In the genomic region with DNA sequence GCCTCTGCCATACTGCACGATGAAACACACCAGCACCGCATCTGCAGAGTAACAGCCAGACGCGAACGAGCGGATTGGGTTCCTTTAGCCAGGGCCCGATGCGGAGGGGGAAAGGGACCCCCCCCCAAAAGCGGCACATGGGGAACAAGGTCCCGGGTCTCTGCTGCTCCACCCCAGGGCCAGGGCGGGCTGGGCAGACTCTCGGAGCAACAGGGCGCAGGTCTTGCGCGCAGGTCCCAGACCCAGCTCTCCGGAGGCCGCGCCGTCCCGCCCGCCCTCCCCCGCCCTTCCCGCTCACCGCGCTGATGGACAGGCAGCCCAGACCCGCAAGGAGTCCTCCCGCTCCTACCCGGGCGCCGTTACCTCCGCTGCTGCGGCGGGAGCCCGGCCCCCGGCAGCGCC, we compare ENCODE assay signal across 8 mouse cellular contexts. TPM values are rescaled to one million over a fixed set of nuclear protein-coding genes. Genes with fewer than 3 reads are reported as not detected.
DNase-seq lines count a peak whose midpoint lies in the region; ATAC-seq and TF ChIP-seq lines count a peak whose summit lies in the region.

No protein-coding gene starts in this region.

- 2% methylated on average over 31 of the region's 36 CpGs for WGBS in lung, embryonic 14.5 days
- 1% methylated on average over 30 of the region's 36 CpGs for WGBS in forebrain, embryonic 12.5 days
- under 1% methylated on average over 36 of the region's 36 CpGs for WGBS in liver, adult 2 months
- WGBS in stomach, postnatal 0 days = under 1% methylated on average over 32 of the region's 36 CpGs

- H3K79me2 ChIP-seq in liver, adult 2 months (ENCODE audit: control insufficient read depth, insufficient read depth, low read length) = no peaks in the 10 kb centered on the region

- ATAC-seq in lung, embryonic 14.5 days (ENCODE audit: insufficient read depth) = peak; percentile 86
- peak; percentile 89 for ATAC-seq in forebrain, embryonic 12.5 days (ENCODE audit: low FRiP score)
- ATAC-seq in stomach, postnatal 0 days (ENCODE audit: low FRiP score, low TSS enrichment) = peak; percentile 76

- H3K27ac ChIP-seq in lung, embryonic 14.5 days (ENCODE audit: low read depth) = peak overlapping the region; percentile 42
- H3K27ac ChIP-seq in brown adipose tissue, adult 24 weeks (replicated peaks; ENCODE audit: low read depth, low read length) = no peak overlapping the region
- H3K27ac ChIP-seq in forebrain, embryonic 12.5 days = peak overlapping the region; percentile 91
- no peak overlapping the region for H3K27ac ChIP-seq in liver, adult 2 months (replicated peaks; ENCODE audit: insufficient read depth, low read depth, low read length)
- H3K27ac ChIP-seq in stomach, postnatal 0 days (replicated peaks) = no peak overlapping the region

- H3K4me2 ChIP-seq in lung, embryonic 14.5 days = peak overlapping the region; percentile 95
- peak overlapping the region; percentile 66 for H3K4me2 ChIP-seq in forebrain, embryonic 12.5 days
- H3K4me2 ChIP-seq in stomach, postnatal 0 days (replicated peaks; ENCODE audit: low read depth) = peak overlapping the region; percentile 95

- H3K27me3 ChIP-seq in lung, embryonic 14.5 days (ENCODE audit: insufficient read depth, low read length) = 0 out of 2 replicates have a peak, but pooled peaks cover 5% of the 10 kb centered on the region
- 0 out of 2 replicates have a peak, but pooled peaks cover 4% of the 10 kb centered on the region for H3K27me3 ChIP-seq in forebrain, embryonic 12.5 days
- no peaks in the 10 kb centered on the region for H3K27me3 ChIP-seq in liver, adult 2 months (ENCODE audit: control insufficient read depth, insufficient read depth, low read length)
- H3K27me3 ChIP-seq in stomach, postnatal 0 days (ENCODE audit: control insufficient read depth, insufficient read depth, low read length) = no peaks in the 10 kb centered on the region

- H3K9ac ChIP-seq in lung, embryonic 14.5 days = peak overlapping the region; percentile 68
- H3K9ac ChIP-seq in forebrain, embryonic 12.5 days = peak overlapping the region; percentile 87
- H3K9ac ChIP-seq in liver, adult 2 months (ENCODE audit: low read depth, low read length) = peak overlapping the region; percentile 78
- peak overlapping the region; percentile 64 for H3K9ac ChIP-seq in stomach, postnatal 0 days (ENCODE audit: low read length)

- TF ChIP-seq POLR2A in liver, adult 2 months (IDR thresholded peaks at IDR 0.05; ENCODE audit: extremely low read depth, insufficient read depth, low read length) = no peak

- peak overlapping the region; percentile 79 for H3K4me3 ChIP-seq in lung, embryonic 14.5 days (ENCODE audit: low read depth, low read length)
- H3K4me3 ChIP-seq in brown adipose tissue, adult 24 weeks (ENCODE audit: insufficient read depth, low read depth, low read length) = peak overlapping the region; percentile 65
- peak overlapping the region; percentile 81 for H3K4me3 ChIP-seq in forebrain, embryonic 12.5 days (replicated peaks)
- H3K4me3 ChIP-seq in liver, adult 2 months (ENCODE audit: insufficient read depth, low read depth, low read length) = peak overlapping the region; percentile 86
- peak overlapping the region; percentile 73 for H3K4me3 ChIP-seq in stomach, postnatal 0 days (ENCODE audit: low read depth, low read length)

- no peak for DNase-seq in lung, embryonic 14.5 days
- no peak for DNase-seq in lung, postnatal 4 days
- DNase-seq in liver, adult 2 months (ENCODE audit: extremely low read depth, low read depth, low spot score) = no peak
- no peak for DNase-seq in stomach, postnatal 0 days (ENCODE audit: low spot score)
- DNase-seq in urinary bladder, postnatal 14 days (ENCODE audit: low spot score) = no peak
- no peak for DNase-seq in gastrocnemius, postnatal 10 days

- TF ChIP-seq CTCF in lung, embryonic 14.5 days (IDR thresholded peaks at IDR 0.05; ENCODE audit: low read depth) = no peak
- no peak for TF ChIP-seq CTCF in liver, adult 2 months (IDR thresholded peaks at IDR 0.05; ENCODE audit: low read depth, low read length)
- no peak for TF ChIP-seq CTCF in stomach, postnatal 0 days (IDR thresholded peaks at IDR 0.05; ENCODE audit: low read depth)

- no peaks in the 10 kb centered on the region for H3K36me3 ChIP-seq in lung, embryonic 14.5 days (ENCODE audit: insufficient read depth)
- H3K36me3 ChIP-seq in forebrain, embryonic 12.5 days (replicated peaks) = peaks cover 4% of the 10 kb centered on the region
- H3K36me3 ChIP-seq in liver, adult 2 months (ENCODE audit: control insufficient read depth, insufficient read depth, low read length) = no peaks in the 10 kb centered on the region
- no peaks in the 10 kb centered on the region for H3K36me3 ChIP-seq in stomach, postnatal 0 days (ENCODE audit: control insufficient read depth, insufficient read depth, low read length)

- H3K9me3 ChIP-seq in lung, embryonic 14.5 days (ENCODE audit: low read depth, low read length) = no peaks in the 10 kb centered on the region
- H3K9me3 ChIP-seq in forebrain, embryonic 12.5 days = no peaks in the 10 kb centered on the region
- H3K9me3 ChIP-seq in stomach, postnatal 0 days (ENCODE audit: control insufficient read depth, low read length) = no peaks in the 10 kb centered on the region

- no peak for TF ChIP-seq EP300 in stomach, postnatal 0 days (optimal IDR thresholded peaks at IDR 0.05)

- H3K4me1 ChIP-seq in lung, embryonic 14.5 days (ENCODE audit: insufficient read depth) = no peaks in the 10 kb centered on the region; the same call in 1 of the 2 replicates
- no peaks in the 10 kb centered on the region; the same call in 1 of the 2 replicates for H3K4me1 ChIP-seq in brown adipose tissue, adult 24 weeks (ENCODE audit: control insufficient read depth, insufficient read depth, insufficient read length, low read length)
- peaks cover 43% of the 10 kb centered on the region for H3K4me1 ChIP-seq in forebrain, embryonic 12.5 days
- no peaks in the 10 kb centered on the region; the same call in 1 of the 2 replicates for H3K4me1 ChIP-seq in liver, adult 2 months (ENCODE audit: control insufficient read depth, insufficient read depth, low read length)
- 0 out of 2 replicates have a peak, but pooled peaks cover 2% of the 10 kb centered on the region for H3K4me1 ChIP-seq in stomach, postnatal 0 days (replicated peaks; ENCODE audit: control insufficient read depth, insufficient read depth)

RNA-seq across cellular contexts. Expression of gene Dyrk3, which starts 0.4 kb away (rescaled TPM):
- polyA plus RNA-seq in lung, embryonic 14.5 days (2014; fragmentation: Nextera tagmentation; extraction: Ambion mirVana) = 3.9 and 4.3 TPM in 2 replicates
- polyA plus RNA-seq in brown adipose tissue, adult 24 weeks (2012; ENCODE audit: insufficient read depth, insufficient read length, missing spikeins) = not detected in 2 replicates
- polyA plus RNA-seq in forebrain, embryonic 12.5 days (2016; fragmentation: Nextera tagmentation; extraction: Ambion mirVana) = 20.9 and 21.8 TPM in 2 replicates
- total RNA-seq in liver, adult 2 months (2014; rRNA removed) = 0.87 and 1.3 TPM in 2 replicates
- 0.50 and 0.73 TPM in 2 replicates for polyA plus RNA-seq in liver, adult 2 months (2012; rRNA removed)
- 1.4 TPM in 2 replicates for polyA plus RNA-seq in stomach, postnatal 0 days (2015; fragmentation: Nextera tagmentation; extraction: Ambion mirVana)
- under 1 TPM; 0.12 to 0.14 TPM for total RNA-seq in gastrocnemius, postnatal 10 days (2021)

RNA-seq across cellular contexts. Expression of gene Eif2d, which starts 15.3 kb away (rescaled TPM):
- 58.0 and 63.5 TPM in 2 replicates for polyA plus RNA-seq in lung, embryonic 14.5 days (2014; fragmentation: Nextera tagmentation; extraction: Ambion mirVana)
- 21.0 and 24.0 TPM in 2 replicates for polyA plus RNA-seq in brown adipose tissue, adult 24 weeks (2012; ENCODE audit: insufficient read depth, insufficient read length, missing spikeins)
- polyA plus RNA-seq in forebrain, embryonic 12.5 days (2016; fragmentation: Nextera tagmentation; extraction: Ambion mirVana) = 54.8 and 56.0 TPM in 2 replicates
- 20.9 and 25.6 TPM in 2 replicates for total RNA-seq in liver, adult 2 months (2014; rRNA removed)
- polyA plus RNA-seq in liver, adult 2 months (2012; rRNA removed) = 24.0 and 28.9 TPM in 2 replicates
- polyA plus RNA-seq in stomach, postnatal 0 days (2015; fragmentation: Nextera tagmentation; extraction: Ambion mirVana) = 36.3 and 38.8 TPM in 2 replicates
- 10 to 100 TPM; 24.4 to 26.4 TPM for total RNA-seq in gastrocnemius, postnatal 10 days (2021)

RNA-seq across cellular contexts. Expression of gene Mapkapk2, which starts 40.1 kb away (rescaled TPM):
- polyA plus RNA-seq in lung, embryonic 14.5 days (2014; fragmentation: Nextera tagmentation; extraction: Ambion mirVana) = 63.6 and 72.3 TPM in 2 replicates
- 76.7 and 87.6 TPM in 2 replicates for polyA plus RNA-seq in brown adipose tissue, adult 24 weeks (2012; ENCODE audit: insufficient read depth, insufficient read length, missing spikeins)
- polyA plus RNA-seq in forebrain, embryonic 12.5 days (2016; fragmentation: Nextera tagmentation; extraction: Ambion mirVana) = 51.0 and 55.3 TPM in 2 replicates
- total RNA-seq in liver, adult 2 months (2014; rRNA removed) = 29.5 and 30.0 TPM in 2 replicates
- 45.1 and 45.4 TPM in 2 replicates for polyA plus RNA-seq in liver, adult 2 months (2012; rRNA removed)
- 34.6 and 35.4 TPM in 2 replicates for polyA plus RNA-seq in stomach, postnatal 0 days (2015; fragmentation: Nextera tagmentation; extraction: Ambion mirVana)
- total RNA-seq in gastrocnemius, postnatal 10 days (2021) = 100 to 1,000 TPM; 171 to 177 TPM

Comparison
In these comparisons a context has a peak if more than half of its experiments do, and no peak if none do; other contexts are left out.
1. H3K27ac ChIP-seq: peak in lung, embryonic 14.5 days (single experiment) and forebrain, embryonic 12.5 days (single experiment); none in brown adipose tissue, adult 24 weeks (single experiment), liver, adult 2 months (single experiment) and stomach, postnatal 0 days (single experiment).
2. Peak in every context shown above with its lines, with median percentiles within 50 percentile points of each other: ATAC-seq, H3K4me2 ChIP-seq, H3K4me3 ChIP-seq and H3K9ac ChIP-seq.